Mouse (Mus musculus) CD8-positive naive resting alpha-beta T cell, adult 2 months (primary cell): ENCODE measurements at regions not wholly inside any gene's neighbourhood (a gene's known extent, or its start where the extent isn't known, plus 50 kb on each side); places are given as distances from the start of the nearest gene placed in this dataset.
A peak's percentile ranks its signal among the peaks of the same experiment; 100 is the strongest.

Source experiments
- DNase-seq, 2 experiments: peaks; one replicate each; pipeline ENCODE4 v3.0.0; 2022; ENCODE audit warnings: low read depth in 2 of 2, low spot score in 2 of 2

DNA sequence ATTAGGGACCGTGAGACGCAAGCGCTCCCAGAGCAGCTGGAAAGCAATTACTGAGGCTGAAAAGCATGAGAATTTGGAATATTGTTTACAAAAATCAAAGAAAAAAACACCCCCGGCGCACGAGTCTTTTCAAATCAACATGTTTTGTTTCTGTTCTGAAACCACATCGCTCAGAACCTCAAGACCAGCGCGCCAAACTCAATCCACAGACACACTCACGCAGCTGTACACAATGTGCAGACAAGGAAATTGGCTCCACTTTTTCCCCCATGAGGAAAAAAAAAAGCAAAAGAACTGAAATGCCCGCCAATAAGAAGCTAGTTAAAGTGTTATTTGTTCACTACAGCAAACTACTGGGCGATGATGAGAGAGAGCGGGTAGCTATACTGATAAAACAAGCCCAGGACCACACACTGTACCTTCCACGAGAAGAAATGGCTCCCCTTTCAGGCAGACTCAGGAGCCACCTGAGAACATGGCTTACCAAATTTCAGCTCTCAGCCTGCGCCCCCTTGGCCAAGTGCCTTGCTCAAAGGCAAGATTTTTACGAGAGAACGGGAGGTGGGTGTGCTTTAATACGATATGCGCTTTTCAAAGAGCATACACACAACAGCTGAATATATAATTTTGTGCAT lies 222.5 kb upstream of the Akirin2 start:
- DNase-seq = no peak

DNA sequence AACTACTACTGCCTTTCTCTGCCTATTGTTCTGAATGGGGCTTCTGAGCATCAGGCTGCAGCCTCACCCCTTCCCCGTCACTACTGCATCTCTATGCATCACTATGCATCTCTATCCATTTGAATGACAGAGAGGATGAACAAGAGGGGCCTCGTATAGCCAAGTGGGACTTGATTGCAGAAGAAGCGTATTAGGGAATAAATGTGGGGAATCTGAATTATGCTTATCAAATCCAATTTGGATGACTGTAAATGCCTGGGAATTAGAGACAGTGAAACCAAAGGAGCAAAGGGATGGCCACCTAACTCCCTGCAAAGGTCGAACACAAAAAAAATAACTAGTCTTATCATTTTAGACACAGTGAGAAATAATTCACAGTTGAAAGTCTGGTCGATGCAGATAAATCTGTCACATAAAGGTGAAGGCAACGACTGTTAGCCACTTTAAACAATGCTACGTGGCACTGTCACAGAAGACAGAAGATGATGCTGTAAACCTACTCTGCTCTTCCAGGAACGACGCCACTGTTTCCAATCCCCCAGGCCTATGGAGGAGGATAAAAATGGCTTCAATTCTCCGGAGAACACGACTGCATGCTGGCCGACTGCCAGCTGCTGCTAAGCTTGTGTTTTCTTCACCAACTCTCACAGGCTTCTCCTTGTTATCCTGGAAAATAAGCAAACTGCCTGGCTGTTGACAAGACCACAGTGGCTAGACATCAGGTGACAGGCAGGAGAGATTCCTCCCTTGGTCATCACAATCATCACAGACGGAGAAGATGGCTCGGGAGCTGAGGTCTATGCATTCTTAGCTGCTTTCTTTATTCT lies 213.6 kb upstream of the Akirin2 start:
- no peak for DNase-seq

DNA sequence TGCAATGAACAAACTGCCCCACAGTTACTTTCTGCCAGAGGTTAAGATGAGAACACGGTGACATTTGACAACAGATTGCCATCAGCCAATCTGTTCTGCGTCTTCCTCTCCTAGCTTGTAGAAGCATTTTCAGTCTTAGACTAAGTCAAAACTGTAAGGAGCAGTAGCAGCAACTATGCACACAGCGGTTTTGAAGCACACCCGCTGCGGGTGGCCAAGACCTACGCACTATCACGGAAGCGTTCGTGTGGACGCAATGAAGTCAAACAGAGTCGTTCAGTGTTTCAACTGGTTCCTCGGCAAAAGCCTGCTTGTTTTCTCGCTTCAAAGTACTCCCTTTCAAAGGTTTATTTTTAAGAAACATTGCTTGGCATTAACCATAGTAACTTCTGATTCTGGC lies 212.9 kb upstream of the Akirin2 start:
- DNase-seq = no peak

DNA sequence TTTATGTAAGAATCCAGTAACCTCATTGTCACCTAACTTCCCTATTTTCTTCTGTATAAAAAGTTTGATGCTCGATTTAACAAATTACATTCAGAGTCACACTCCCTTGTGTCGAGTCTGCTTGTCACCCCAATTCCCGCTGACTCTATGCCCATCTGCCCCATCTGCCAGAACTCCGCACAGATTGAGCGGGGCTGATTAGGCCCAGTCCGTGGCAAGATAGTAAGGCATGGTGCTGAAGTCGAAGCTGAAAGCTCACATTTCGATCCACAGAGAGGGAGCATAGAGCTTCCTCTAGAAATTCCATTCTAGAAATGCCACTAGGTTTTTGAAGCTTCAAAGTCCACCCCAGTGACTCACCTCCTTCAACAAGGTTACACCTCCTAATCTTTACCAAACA lies 210.7 kb upstream of the Akirin2 start:
- no peak for DNase-seq

DNA sequence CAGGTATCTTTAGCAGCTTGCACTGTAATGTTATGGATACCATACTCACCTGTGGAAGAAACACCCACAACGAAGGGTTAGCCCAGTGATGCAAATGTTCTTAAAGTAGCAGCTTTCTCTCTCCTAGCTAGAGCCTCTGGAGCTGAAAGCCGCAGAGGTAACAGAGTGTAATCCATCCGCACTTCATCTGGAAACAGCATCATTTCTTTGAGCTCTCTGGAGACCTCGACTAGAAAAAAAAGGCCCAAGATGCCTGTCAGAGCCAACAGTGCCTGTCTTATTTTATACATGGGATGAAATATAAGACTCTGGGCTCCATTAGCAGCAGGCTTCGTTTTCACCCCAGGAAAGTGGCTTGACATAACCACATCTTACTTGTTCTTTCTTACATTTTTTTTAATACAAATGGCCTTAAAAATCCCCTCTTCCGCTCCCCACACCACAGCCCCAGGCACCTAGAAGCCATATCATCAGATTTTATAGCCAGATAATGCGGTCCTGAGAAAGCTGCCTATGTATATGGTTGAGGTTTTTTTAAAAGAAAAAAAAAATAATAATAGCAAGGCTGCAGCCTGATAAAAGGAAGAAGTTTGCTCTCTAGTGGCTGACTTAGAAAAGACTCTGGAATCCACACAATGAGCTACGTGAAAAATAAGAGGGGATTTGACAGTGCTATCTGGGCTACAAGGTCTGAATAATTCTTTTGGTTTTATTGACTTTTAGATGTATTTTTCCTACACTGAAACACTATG lies 179.3 kb upstream of the Akirin2 start:
- DNase-seq = no peak

DNA sequence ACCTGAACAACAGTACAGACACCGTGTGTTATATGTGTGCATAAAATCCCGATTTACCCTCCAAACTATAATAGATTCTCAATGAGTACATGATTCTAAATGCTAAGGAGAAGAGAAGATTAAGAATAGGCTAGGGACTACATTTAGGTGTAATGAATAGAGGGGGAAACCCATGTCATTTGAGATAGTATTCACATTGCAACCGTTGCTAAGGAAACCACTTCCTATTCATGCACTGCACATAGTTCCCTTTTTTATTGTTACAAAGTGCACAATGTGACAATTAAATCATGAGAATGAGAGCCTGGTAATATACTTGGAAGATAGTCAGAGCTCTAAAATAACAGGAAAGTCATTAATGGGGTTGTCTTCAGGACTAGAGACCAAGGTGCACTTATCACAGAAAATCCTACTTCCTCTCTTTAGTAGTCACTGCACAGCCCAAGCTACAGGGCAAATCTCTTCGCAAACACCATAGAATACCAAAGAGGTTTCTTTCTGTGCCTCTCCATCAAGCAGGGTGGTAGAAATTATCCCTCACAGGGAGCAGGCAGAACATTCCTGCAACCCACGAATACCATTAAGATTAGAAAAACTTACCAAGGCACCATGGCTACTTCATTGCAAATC lies 164.3 kb upstream of the Akirin2 start:
- no peak for DNase-seq

DNA sequence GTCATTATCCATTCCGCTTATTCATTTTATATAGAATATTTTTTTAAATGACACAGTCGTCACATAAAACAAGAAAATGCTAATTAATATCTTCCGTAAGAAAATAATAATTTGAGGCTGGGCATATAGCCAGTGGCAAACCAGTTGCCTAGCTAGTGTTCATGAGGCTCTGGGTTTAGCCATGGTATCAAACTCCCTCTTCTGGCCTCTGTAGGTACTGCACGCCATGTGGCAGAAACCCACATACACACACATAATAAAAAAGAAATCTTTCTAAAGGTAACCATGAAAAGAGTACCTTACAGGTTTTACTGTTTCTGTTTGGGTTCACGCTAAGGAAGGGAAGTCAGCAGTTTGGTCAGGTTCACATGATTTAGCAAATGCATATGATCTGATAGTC lies 159.2 kb upstream of the Akirin2 start:
- DNase-seq = no peak

DNA sequence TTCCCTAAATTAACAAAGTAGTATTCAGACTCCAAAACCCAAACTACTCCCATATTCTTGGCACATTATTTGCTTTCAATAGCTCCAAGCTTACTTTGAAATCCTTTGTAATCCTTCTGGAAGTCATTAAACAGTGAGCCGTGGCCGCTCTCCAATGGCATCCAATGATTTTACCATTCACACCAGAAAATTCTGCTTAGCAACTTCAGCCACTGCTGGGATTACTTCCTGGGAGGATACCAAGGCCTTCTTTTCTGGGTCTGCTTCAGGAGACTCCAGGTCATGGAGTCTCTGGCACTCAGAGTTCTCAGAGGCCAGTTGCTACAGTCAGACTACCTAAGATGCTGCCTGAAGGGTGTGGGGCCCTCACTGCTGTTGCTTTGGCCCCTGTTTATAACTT lies 147.7 kb upstream of the Akirin2 start:
- DNase-seq = no peak

DNA sequence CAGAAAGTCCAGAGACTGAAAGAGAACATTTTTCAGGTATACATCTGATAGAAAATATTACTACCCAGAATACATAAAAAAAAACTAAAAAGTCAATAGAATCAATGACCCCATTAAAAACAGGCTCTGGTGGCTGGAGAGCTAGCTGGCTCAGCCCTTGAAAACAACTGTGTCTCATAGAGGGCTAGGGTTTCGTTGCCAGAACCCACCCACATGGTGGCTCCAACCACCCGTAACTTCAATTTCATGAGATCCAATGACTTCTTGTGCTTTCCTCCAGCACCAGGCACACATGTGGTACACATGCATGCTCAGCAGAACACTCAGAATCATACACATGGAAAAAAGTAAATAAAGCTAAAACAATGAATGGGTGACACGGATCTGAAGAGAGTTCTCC lies 143.6 kb upstream of the Akirin2 start:
- DNase-seq = no peak

DNA sequence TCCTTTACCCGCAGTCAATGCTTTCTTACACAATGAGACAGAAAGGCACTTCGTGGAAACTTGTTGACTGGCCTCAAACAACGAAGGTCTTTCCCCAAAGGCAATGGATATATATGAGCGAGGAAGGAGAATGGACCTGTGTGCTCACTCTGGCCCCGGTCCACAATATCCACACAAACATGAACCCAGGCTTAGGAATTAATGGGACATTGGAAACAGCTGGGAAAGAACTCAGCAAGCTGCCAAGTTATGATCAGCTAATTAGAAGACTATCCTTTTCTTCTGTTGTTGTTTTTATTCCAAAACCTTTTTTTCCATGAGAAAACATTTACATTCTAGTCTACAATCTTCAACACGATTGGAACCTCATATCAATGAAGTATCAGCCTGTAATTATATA lies 129.8 kb upstream of the Akirin2 start:
- no peak for DNase-seq

DNA sequence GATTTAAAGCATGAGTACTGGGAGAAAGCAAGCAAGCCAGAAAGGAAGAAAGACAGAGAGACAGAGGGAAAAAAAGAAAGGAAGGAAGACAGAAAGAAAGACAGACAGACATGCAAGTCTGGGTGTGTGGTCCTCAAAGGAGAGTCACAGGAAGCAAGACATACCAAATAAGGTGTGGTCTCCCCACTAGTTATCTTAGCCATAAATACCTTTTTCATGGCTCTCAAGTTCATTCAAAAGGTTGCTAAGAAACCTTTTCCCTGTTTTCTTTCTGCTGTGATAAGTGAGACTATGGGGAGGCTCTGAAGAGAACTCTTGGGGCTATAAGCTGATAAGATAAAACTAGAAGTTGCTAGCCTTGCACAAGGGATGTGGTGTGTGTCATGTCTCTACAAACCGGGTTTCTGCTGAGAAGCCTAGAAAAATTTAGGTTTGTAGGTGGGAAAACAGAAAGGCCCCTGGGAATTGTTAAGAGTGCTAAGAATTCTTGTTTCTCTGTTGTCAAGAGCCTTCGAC lies 126.5 kb upstream of the Akirin2 start:
- no peak for DNase-seq

DNA sequence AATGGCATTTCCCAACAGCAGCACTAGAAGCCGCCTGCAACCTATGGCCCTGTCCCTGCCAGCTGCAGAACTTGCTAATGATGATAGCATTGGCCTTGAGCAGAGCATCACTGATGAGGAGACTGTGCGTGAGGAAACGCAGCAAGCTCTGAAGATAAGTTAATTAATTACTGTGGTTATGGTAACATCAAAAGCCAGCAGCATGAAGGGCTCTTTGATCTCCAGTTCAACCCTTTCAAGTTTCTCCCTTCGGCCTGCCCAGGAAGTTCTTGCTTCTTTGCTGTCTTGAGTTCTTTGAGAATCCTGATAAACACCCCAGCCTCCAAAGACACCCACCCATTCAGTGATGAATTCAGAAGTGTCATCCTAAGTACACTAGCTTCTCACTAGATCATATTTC lies 121.7 kb upstream of the Akirin2 start:
- peak in 1 of 2 experiments; percentile 1 for DNase-seq

DNA sequence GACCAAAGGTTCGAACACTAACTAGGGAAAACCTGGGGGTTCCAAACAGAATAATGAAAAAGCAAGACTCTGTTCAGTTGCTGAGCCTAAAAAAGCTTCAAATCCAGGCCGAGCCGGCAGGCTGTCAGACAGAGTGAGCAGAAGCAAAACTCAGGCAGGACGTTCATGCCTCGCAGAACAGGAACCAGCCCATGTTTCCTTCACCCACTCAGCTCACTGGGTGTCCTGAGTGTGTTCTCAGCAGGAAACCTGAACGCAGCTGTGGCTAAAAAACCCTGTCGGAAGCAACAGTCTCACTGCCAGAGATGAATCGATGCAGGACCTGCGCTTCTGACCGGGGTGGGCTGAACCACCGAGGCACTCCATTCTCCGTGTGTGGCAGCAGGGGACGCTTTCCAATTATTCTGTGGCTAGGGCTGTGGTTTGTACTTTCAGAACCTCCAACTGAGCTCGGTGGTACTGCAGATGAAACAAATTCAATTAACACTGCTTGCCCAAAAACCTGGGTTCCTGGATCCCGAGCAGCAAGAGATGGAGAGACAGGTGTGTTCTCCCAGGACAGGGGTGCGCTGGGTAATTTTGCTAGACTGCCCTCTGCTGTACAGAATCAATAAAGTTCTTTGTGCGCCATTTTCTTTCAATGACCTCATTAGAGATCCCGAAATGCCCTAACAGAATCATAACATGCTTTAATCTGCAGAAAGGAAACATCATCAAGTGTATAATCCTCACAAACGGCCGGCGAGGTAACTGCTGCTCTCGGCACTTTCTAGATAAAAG lies 121.1 kb upstream of the Akirin2 start:
- peak; percentile 10 to 11 for DNase-seq

DNA sequence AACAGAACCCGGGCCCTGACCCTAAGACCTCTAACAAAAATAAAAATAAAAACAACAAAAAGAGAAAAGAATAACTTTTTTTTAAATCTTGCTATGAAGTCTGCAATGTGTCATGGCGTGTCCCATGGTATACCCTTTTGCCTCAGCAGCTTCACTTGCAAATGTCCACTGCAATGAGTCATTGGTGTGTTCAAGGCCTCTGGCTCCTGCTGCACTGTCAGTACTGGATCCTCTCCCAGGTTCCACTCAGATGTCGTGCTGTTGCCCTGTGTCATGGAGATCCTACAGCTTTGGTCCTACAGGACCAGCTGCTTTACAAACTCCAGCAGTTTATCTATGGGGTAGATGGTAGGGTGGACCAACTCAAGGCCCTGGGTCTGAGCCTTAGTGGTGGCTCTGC lies 113.4 kb upstream of the Akirin2 start:
- no peak for DNase-seq

DNA sequence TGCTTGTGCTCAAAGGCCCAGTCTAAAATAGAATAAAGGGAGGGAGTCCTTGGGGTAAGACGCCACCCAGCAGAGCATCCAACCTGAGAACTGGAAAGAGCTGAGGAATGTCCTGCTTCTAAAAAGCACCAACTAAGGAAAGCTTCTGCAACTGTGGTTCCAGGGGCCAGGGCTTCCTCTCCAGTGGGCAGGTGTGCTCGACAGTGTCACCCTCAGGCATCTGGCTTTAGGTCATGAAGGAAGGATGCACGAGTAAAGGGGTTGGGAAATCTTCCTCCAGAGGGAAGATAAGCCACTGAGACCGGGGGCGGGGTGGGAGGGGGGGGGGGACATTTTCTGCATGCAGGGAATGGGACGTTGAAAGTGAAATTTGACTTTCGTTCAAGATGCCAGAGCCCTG lies 101.2 kb upstream of the Akirin2 start:
- no peak for DNase-seq

DNA sequence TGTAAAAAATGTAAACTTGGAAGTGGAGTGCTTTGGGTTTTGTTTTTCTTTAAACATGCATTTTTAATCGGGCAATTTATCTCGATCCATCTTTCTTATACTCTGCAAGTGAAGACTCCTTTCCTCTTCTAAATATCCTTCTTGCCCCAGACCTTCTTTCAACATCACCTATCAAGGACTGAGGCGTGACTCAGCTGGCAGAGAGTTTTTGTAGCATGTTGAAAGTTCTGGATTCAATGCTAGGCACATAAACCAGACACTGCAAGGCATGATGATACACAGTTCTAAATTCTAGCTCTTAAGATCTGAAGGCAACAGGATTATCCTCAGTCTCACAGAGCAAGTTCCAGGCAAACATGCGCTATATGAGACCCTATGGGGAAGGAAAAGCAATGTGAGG lies 88.1 kb upstream of the Akirin2 start:
- DNase-seq = no peak

DNA sequence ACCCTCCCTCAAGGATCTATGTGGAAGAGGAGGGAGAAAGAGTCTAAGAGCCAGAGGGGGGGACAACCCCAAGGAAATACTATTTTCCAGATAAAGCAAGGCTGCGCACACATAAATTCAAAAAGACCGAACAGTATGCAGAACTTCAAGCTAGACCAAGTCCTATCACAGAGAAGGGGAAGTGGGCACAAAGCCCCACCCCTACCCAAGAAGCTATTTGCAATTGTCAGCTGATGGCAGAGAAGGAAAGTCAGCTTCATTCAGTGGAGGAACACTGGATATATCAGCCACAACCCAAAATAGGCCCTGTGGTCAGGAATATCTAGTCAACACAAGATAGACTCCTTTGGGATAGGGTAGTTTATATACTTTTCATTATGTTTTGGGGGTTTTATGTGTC lies 84.9 kb upstream of the Akirin2 start:
- DNase-seq = no peak

DNA sequence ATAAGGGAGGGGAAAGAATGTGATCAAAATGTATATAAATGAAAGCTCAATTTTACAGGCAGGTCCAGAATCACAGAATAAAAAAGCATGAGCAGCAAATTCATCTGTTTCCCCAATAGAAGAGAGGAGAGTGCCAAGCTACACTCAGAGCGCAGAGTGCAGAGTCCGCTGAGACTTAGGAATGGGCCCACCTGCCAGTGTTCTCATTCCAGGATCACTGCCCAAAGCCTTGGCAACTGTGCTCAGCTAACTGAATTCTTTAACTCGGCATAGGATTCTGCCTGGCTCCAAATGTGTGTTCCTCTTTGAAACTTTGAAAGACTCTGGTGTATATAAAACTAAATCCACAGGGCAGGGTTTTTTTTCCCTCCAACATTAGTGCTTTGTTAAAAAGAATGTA lies 84.4 kb upstream of the Akirin2 start:
- DNase-seq = no peak

DNA sequence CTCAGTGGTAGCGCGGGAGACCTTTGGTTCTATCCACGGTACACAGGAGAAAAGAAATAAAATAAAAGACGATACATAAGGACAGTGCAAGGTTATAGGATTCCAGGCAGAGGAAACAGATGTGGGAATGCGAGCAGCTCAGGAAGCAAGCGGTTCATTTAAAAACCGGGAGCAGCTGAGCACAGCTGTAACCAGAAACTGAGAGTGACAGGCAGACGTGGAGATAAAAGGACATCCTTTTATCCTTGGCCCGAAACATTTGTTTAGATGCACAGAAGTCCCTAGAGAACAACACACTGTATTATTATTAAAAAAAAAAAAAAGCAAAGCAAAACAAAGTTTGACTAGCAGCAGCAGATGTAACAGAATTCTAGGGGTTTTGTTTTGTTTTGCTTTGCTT lies 82.6 kb upstream of the Akirin2 start:
- DNase-seq = no peak

DNA sequence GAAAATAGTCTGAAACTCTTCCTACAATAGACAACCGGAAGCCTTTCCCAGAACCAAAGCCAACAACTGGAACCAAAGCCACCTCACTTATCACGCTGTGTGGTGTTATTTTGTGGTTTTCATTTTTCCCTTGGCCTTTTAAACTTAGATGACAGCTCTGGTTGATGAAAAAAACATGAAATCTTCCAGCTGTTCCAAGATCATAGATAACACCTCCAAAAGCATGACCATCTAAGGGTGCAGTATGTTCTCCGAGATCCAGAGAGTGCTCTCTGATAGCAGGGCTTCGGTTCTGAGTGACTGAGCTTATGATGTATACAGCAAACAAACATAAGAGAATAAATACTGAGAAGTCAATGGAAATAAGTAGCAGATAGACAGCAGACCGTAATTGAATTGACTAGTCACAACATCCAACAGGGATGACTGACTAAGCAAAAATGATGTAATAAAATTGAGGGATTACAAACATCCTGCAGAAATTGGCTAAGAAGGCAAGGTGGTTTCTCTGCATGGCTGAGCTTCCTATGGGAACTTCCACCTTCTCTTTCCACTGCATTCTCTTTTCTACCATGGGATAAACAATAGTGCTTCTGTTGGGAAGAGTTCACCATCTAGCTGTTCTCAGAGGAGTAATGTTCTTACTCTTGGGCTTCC lies 74.8 kb upstream of the Akirin2 start:
- DNase-seq = no peak
